16 mouse cellular contexts compared by ENCODE assay signal in genomic region chr1:98167800-98168199, GRCm38 (mm10).
A peak's percentile ranks its signal among the peaks of the same experiment; 100 is the strongest.
DNase-seq lines count a peak whose midpoint lies in the region; ATAC-seq lines count a peak whose summit lies in the region.
"Had no signal": no experiment of that assay in that cellular context is flagged by ENCODE, and none has a peak within 500 bp of the region (broad histone marks: within the 10 kb centered on the region; RNA-seq: fewer than 3 reads in every experiment).

No protein-coding gene starts in this region.

- no peak for DNase-seq in left cerebral cortex, adult 9 months (ENCODE audit: low spot score in 2 of 2)
- DNase-seq in adrenal gland, postnatal 14 days = no peak
- DNase-seq: adrenal gland, adult 8-10 months; adrenal gland, postnatal 25 days; cerebellum, adult 11 months; cerebellum, adult 18-20 months; cerebellum, adult 8-10 months; cerebellum, adult 9-11 months; cerebellum, postnatal 14 days; cerebellum, postnatal 36 days; forebrain, postnatal 0 days had no signal

- peak; percentile 48; the same call in 1 of the 2 replicates for ATAC-seq in common myeloid progenitor, adult 5-6 weeks (replicated peaks; ENCODE audit: low read depth, poor library complexity, severe bottlenecking)
- peak; percentile 93 for ATAC-seq in granulocyte monocyte progenitor cell, adult 5-6 weeks (replicated peaks; ENCODE audit: poor library complexity, severe bottlenecking)
- ATAC-seq in megakaryocyte progenitor cell, adult 5-6 weeks (replicated peaks; ENCODE audit: poor library complexity) = peak; percentile 87
- ATAC-seq: activated CD4-positive, CD25-positive, alpha-beta regulatory T cell, adult 4 months; forebrain, postnatal 0 days; Patski had no signal
